Mouse (Mus musculus) heart, adult 2 months (tissue): Measurements from ENCODE around the gene Trim66.

ENCODE experiments used
- CTCF ChIP-seq: fragments of 200-600 bp; IDR thresholded peaks from 2 replicates; pipeline ENCODE4 v1.8.1; 2022; ENCODE audit warnings: antibody characterized with exemption, mild to moderate bottlenecking, moderate library complexity
- EP300 ChIP-seq: fragments of 200-500 bp; IDR thresholded peaks from 2 replicates; pipeline ENCODE4 v1.6.1; 2011; ENCODE audit warnings: low read depth, low read length, control low read depth; ENCODE audit not compliant: insufficient read depth
- POLR2A ChIP-seq: fragments of 200-500 bp; IDR thresholded peaks from 2 replicates; pipeline ENCODE4 v1.6.1; 2011; ENCODE audit warnings: mild to moderate bottlenecking, low read depth, low read length, control low read depth; ENCODE audit not compliant: insufficient read depth

DNA sequence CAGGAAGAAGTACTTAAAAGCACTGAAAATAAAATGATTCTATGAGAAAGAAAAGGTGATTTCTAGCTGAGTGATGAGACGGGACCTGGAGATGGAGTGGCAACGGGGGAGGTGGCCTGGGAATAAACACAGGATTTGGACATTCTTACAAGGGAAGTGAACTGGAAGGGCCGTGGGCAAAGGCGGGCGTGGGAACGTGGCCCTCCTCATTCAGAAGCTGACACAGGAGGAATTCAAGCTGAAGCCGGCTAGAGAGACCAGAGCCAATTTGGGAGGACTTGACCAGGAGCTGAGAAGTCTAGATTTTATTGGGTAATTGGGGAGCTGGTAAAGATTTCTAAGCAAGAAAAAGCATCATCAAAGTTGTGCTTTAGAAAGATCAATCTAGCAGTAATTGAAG, 102.4 kb downstream of the Trim66 start:
- TF ChIP-seq CTCF: no peak
- no peak for TF ChIP-seq POLR2A
- no peak for TF ChIP-seq EP300
